Mouse (Mus musculus) lung, postnatal 0 days (tissue): ENCODE measurements around the gene Zfp729a.

Experiments
- CTCF ChIP-seq: IDR thresholded peaks from 2 replicates; pipeline ENCODE4 v1.5.1; 2016; ENCODE audit warnings: antibody characterized with exemption, mild to moderate bottlenecking
- EP300 ChIP-seq: IDR thresholded peaks from 2 replicates; pipeline ENCODE4 v1.6.1; 2016; ENCODE audit warnings: antibody characterized with exemption, mild to moderate bottlenecking, control low read depth

GRCm38 (mm10) chr13:67686971-67687370 lies 49.4 kb upstream of the Zfp729a start, which contains the start of gene Zfp738:
- TF ChIP-seq CTCF (no peak), EP300 (no peak)
